Mouse (Mus musculus): ENCODE results near the gene Gpx8. TPM values are rescaled to one million over a fixed set of nuclear protein-coding genes. Genes with fewer than 3 reads are reported as not detected.

Gene Gpx8
- total RNA-seq, 2 experiments from 2014 or later, result not detected

Other genes starting within 250 kb of the Gpx8 start
- 9.7 and 17.3 TPM in 2 replicates for gene Plpp1, start 245.6 kb downstream of the Gpx8 start, total RNA-seq (2014; fragmentation: Nextera tagmentation)
- 8.3 and 19.3 TPM in 2 replicates for gene Plpp1, start 245.6 kb downstream of the Gpx8 start, total RNA-seq (2017)
- 81.8 and 86.2 TPM in 2 replicates for gene Mtrex, start 119.0 kb downstream of the Gpx8 start, total RNA-seq (2014; fragmentation: Nextera tagmentation)
- gene Mtrex, start 119.0 kb downstream of the Gpx8 start, total RNA-seq (2017), result 109 and 113 TPM in 2 replicates
- 23.1 and 26.3 TPM in 2 replicates for gene Dhx29, start 119.0 kb downstream of the Gpx8 start, total RNA-seq (2014; fragmentation: Nextera tagmentation)
- gene Dhx29, start 119.0 kb downstream of the Gpx8 start, total RNA-seq (2017), result 34.5 and 39.3 TPM in 2 replicates
- gene Ccno, start 58.6 kb downstream of the Gpx8 start, total RNA-seq (2014; fragmentation: Nextera tagmentation), result not detected in 2 replicates
- gene Ccno, start 58.6 kb downstream of the Gpx8 start, total RNA-seq (2017), result 3.2 TPM in 1 of 2 replicates, not detected in the other
- gene Mcidas, start 52.6 kb downstream of the Gpx8 start, total RNA-seq (2014; fragmentation: Nextera tagmentation), result not detected in 2 replicates
- gene Mcidas, start 52.6 kb downstream of the Gpx8 start, total RNA-seq (2017), result not detected in 2 replicates
- gene Cdc20b, start 11.3 kb downstream of the Gpx8 start, total RNA-seq (2014; fragmentation: Nextera tagmentation), result not detected in 2 replicates
- gene Cdc20b, start 11.3 kb downstream of the Gpx8 start, total RNA-seq (2017), result not detected in 2 replicates
- gene Gzma, start 54.6 kb upstream of the Gpx8 start, total RNA-seq (2014; fragmentation: Nextera tagmentation), result 1.2 and 8.1 TPM in 2 replicates
- 42.0 TPM in 1 of 2 replicates, not detected in the other for gene Gzma, start 54.6 kb upstream of the Gpx8 start, total RNA-seq (2017)
- gene Esm1, start 163.2 kb upstream of the Gpx8 start, total RNA-seq (2014; fragmentation: Nextera tagmentation), result not detected in 2 replicates
- gene Esm1, start 163.2 kb upstream of the Gpx8 start, total RNA-seq (2017), result 0.53 TPM in 1 of 2 replicates, not detected in the other
- gene Gzmk, start 179.5 kb upstream of the Gpx8 start, total RNA-seq (2014; fragmentation: Nextera tagmentation), result not detected in 2 replicates
- not detected in 2 replicates for gene Gzmk, start 179.5 kb upstream of the Gpx8 start, total RNA-seq (2017)
- gene BC067074, start 246.7 kb upstream of the Gpx8 start, total RNA-seq (2014; fragmentation: Nextera tagmentation), result not detected in 2 replicates
- gene BC067074, start 246.7 kb upstream of the Gpx8 start, total RNA-seq (2017), result not detected in 2 replicates

Data from megakaryocyte-erythroid progenitor cell, adult 5-6 weeks (primary cell).